ENCODE assay signal across 9 mouse cellular contexts in the genomic region with DNA sequence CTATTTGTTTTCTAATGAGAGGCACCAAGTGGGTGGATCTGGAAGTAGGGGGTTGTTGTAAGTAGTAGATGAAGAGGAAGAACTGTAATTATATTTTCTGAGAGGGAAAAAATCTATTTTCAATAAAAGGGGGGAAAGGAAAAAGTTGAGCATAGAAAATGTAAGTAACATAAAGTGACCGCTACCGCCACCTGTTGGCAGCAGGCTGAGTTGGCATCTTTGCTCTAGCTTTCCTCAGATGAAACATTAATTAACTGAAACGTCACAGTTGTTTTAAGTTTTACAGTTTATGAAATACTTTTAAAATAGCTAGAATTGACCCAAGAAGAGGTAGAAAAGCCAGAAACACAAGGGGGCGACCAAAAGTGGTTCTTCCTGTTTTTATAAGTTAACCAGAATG. TPM values are rescaled to one million over a fixed set of nuclear protein-coding genes. Genes with fewer than 3 reads are reported as not detected.
DNase-seq lines count a peak whose midpoint lies in the region; ATAC-seq and TF ChIP-seq lines count a peak whose summit lies in the region.
"Had no signal": no experiment of that assay in that cellular context is flagged by ENCODE, and none has a peak within 500 bp of the region (broad histone marks: within the 10 kb centered on the region; RNA-seq: fewer than 3 reads in every experiment).

No protein-coding gene starts in this region.

- peak; percentile 15 for DNase-seq in heart, postnatal 0 days (ENCODE audit: low spot score)
- DNase-seq in urinary bladder, postnatal 14 days (ENCODE audit: low spot score), result peak; percentile 37
- no peak for DNase-seq in urinary bladder, postnatal 4 days (ENCODE audit: low spot score in 2 of 2)
- DNase-seq in cerebellum, postnatal 14 days, result peak; percentile 71
- peak; percentile 70 for DNase-seq in kidney, postnatal 10 days

- H3K4me2 ChIP-seq in heart, postnatal 0 days (ENCODE audit: low read depth, low read length), result no peak overlapping the region
- no peak overlapping the region for H3K4me2 ChIP-seq in heart, embryonic 11.5 days
- H3K4me2 ChIP-seq: limb, embryonic 12.5 days had no signal

- no peaks in the 10 kb centered on the region for H3K4me1 ChIP-seq in heart, postnatal 0 days (ENCODE audit: control insufficient read depth, insufficient read depth)
- no peaks in the 10 kb centered on the region for H3K4me1 ChIP-seq in heart, embryonic 11.5 days (ENCODE audit: control insufficient read depth, insufficient read depth, low read length)
- H3K4me1 ChIP-seq in small intestine, adult 2 months (ENCODE audit: control insufficient read depth, insufficient read depth, insufficient read length, low read length), result no peaks in the 10 kb centered on the region
- H3K4me1 ChIP-seq: limb, embryonic 12.5 days had no signal

- ATAC-seq in heart, postnatal 0 days (ENCODE audit: insufficient read depth, low read depth), result no peak
- ATAC-seq in heart, embryonic 11.5 days (replicated peaks; ENCODE audit: insufficient number of reproducible peaks, low FRiP score, low TSS enrichment), result no peak
- ATAC-seq in erythroid progenitor cell, adult 5-6 weeks (replicated peaks; ENCODE audit: low FRiP score, poor library complexity, severe bottlenecking), result no peak

- TF ChIP-seq EP300 in heart, postnatal 0 days (IDR thresholded peaks at IDR 0.05; ENCODE audit: low read depth), result no peak

- TF ChIP-seq CTCF in heart, postnatal 0 days (IDR thresholded peaks at IDR 0.05; ENCODE audit: low read depth), result peak; percentile 55
- peak; percentile 74; the same call in 1 of the 2 replicates for TF ChIP-seq CTCF in small intestine, adult 2 months (IDR thresholded peaks at IDR 0.05; ENCODE audit: extremely low read depth, insufficient read length, insufficient replicate concordance, low read depth, low read length)

- no peaks in the 10 kb centered on the region for H3K36me3 ChIP-seq in heart, postnatal 0 days (replicated peaks; ENCODE audit: control insufficient read depth, insufficient read depth, low read length)
- H3K36me3 ChIP-seq in heart, embryonic 11.5 days (ENCODE audit: control insufficient read depth, insufficient read depth, low read length), result no peaks in the 10 kb centered on the region
- H3K36me3 ChIP-seq in small intestine, adult 2 months (ENCODE audit: control insufficient read depth, insufficient read depth, low read length), result no peaks in the 10 kb centered on the region
- H3K36me3 ChIP-seq: limb, embryonic 12.5 days had no signal

- 5% methylated on average over 4 of the region's 4 CpGs for WGBS in heart, postnatal 0 days
- 7% methylated on average over 4 of the region's 4 CpGs for WGBS in heart, embryonic 11.5 days (ENCODE audit: insufficient replicate concordance)
- WGBS in small intestine, adult 2 months, result 4% methylated on average over 4 of the region's 4 CpGs

- no peak overlapping the region for H3K27ac ChIP-seq in heart, postnatal 0 days (ENCODE audit: low read depth)
- no peak overlapping the region for H3K27ac ChIP-seq in heart, embryonic 11.5 days (ENCODE audit: low read depth, low read length)
- no peak overlapping the region for H3K27ac ChIP-seq in small intestine, adult 2 months (ENCODE audit: insufficient read depth, low read depth, low read length)
- H3K27ac ChIP-seq: limb, embryonic 12.5 days had no signal

- H3K27me3 ChIP-seq in heart, postnatal 0 days (ENCODE audit: control insufficient read depth, insufficient read depth, low read length), result no peaks in the 10 kb centered on the region
- no peaks in the 10 kb centered on the region for H3K27me3 ChIP-seq in heart, embryonic 11.5 days (ENCODE audit: control insufficient read depth, insufficient read depth, low read length)
- H3K27me3 ChIP-seq in small intestine, adult 2 months (ENCODE audit: control insufficient read depth, insufficient read depth, low read length), result no peaks in the 10 kb centered on the region
- H3K27me3 ChIP-seq: limb, embryonic 12.5 days had no signal

- H3K9me3 ChIP-seq in heart, postnatal 0 days (replicated peaks; ENCODE audit: control insufficient read depth, low read length), result no peaks in the 10 kb centered on the region
- no peaks in the 10 kb centered on the region for H3K9me3 ChIP-seq in heart, embryonic 11.5 days (replicated peaks; ENCODE audit: control insufficient read depth, low read length)
- H3K9me3 ChIP-seq: limb, embryonic 12.5 days had no signal

- H3K4me3 ChIP-seq in heart, postnatal 0 days (ENCODE audit: low read depth, low read length), result no peak overlapping the region
- H3K4me3 ChIP-seq in heart, embryonic 11.5 days (ENCODE audit: low read depth, low read length), result no peak overlapping the region
- H3K4me3 ChIP-seq in small intestine, adult 2 months (ENCODE audit: low read depth, low read length), result no peak overlapping the region
- H3K4me3 ChIP-seq: limb, embryonic 12.5 days had no signal

- TF ChIP-seq POLR2A in small intestine, adult 2 months (IDR thresholded peaks at IDR 0.05; ENCODE audit: low read depth, low read length), result no peak

- H3K9ac ChIP-seq in heart, postnatal 0 days (replicated peaks; ENCODE audit: low read depth, low read length), result no peak overlapping the region
- no peak overlapping the region for H3K9ac ChIP-seq in heart, embryonic 11.5 days (ENCODE audit: low read depth, low read length)
- H3K9ac ChIP-seq: limb, embryonic 12.5 days had no signal

RNA-seq across cellular contexts. Expression of gene Cdyl2, which starts 22.8 kb away (rescaled TPM):
- total RNA-seq in heart, postnatal 0 days (2014; rRNA removed; ENCODE audit: low replicate concordance), result 3.6 and 4.7 TPM in 2 replicates
- polyA plus RNA-seq in heart, postnatal 0 days (2015; fragmentation: Nextera tagmentation; extraction: Ambion mirVana), result 3.3 and 4.2 TPM in 2 replicates
- polyA plus RNA-seq in heart, embryonic 11.5 days (2014; fragmentation: Nextera tagmentation; extraction: Ambion mirVana), result 4.5 and 4.8 TPM in 2 replicates
- 0.42 and 0.89 TPM in 2 replicates for polyA plus RNA-seq in small intestine, adult 2 months (2012; rRNA removed)
- total RNA-seq in erythroid progenitor cell, adult 5-6 weeks (2015; ENCODE audit: low replicate concordance), result 1.1 TPM in 1 of 2 replicates, not detected in the other
- 0.45 and 2.8 TPM in 2 replicates for total RNA-seq in erythroid progenitor cell, adult 5-6 weeks (2017; ENCODE audit: low replicate concordance)

Comparison
In these comparisons a context has a peak if more than half of its experiments do, and no peak if none do; other contexts are left out.
1. DNase-seq: peak in heart, postnatal 0 days (single experiment), urinary bladder, postnatal 14 days (single experiment), cerebellum, postnatal 14 days (2 of 2) and kidney, postnatal 10 days (single experiment); none in urinary bladder, postnatal 4 days (0 of 2).